Mouse (Mus musculus) hindbrain, embryonic 10.5 days (tissue): ENCODE data around the gene Dnase1. TPM values are rescaled to one million over a fixed set of nuclear protein-coding genes. Genes with fewer than 3 reads are reported as not detected.

Experiments
- polyA plus RNA-seq: library from polyadenylated mRNA; unstranded; fragments of >200 nt; fragmentation: Nextera tagmentation; extraction: Ambion mirVana; gene quantifications from 2 replicates; pipeline ENCODE4 v1.2.1, GENCODE M21; 2016

Gene Dnase1
- polyA plus RNA-seq, 1 experiment from 2014 or later: 5.9 TPM

Other genes starting within 250 kb of the Dnase1 start
- gene Olfr15, start 206.1 kb upstream of the Dnase1 start, polyA plus RNA-seq: not detected in 2 replicates
- 0.94 and 1.2 TPM in 2 replicates for gene Zfp174, start 189.7 kb upstream of the Dnase1 start, polyA plus RNA-seq
- 58.0 and 66.1 TPM in 2 replicates for gene Naa60, start 164.6 kb upstream of the Dnase1 start, polyA plus RNA-seq
- gene Zfp597, start 152.4 kb upstream of the Dnase1 start, polyA plus RNA-seq: 5.8 and 6.1 TPM in 2 replicates
- gene Gm20695, start 152.3 kb upstream of the Dnase1 start, polyA plus RNA-seq: 2.7 and 5.6 TPM in 2 replicates
- gene 1700037C18Rik, start 128.3 kb upstream of the Dnase1 start, polyA plus RNA-seq: 6.7 and 9.0 TPM in 2 replicates
- gene Cluap1, start 128.1 kb upstream of the Dnase1 start, polyA plus RNA-seq: 18.7 and 22.4 TPM in 2 replicates
- 1.1 and 1.2 TPM in 2 replicates for gene Nlrc3, start 60.3 kb upstream of the Dnase1 start, polyA plus RNA-seq
- 23.6 and 25.8 TPM in 2 replicates for gene Slx4, start 33.2 kb upstream of the Dnase1 start, polyA plus RNA-seq
- gene Trap1, start 40.9 kb downstream of the Dnase1 start, polyA plus RNA-seq: 83.9 and 90.0 TPM in 2 replicates
- gene Crebbp, start 177.1 kb downstream of the Dnase1 start, polyA plus RNA-seq: 28.3 and 29.6 TPM in 2 replicates